Mouse (Mus musculus) bone marrow, adult 2 months (tissue): ENCODE data around the gene Hid1.

Experiments
- CTCF ChIP-seq: fragments of 200-500 bp; IDR thresholded peaks from 2 replicates; pipeline ENCODE4 v1.5.1; 2011; ENCODE audit warnings: low read length, control low read depth; ENCODE audit not compliant: control insufficient read depth, insufficient read depth
- POLR2A ChIP-seq: fragments of 200-500 bp; IDR thresholded peaks from 2 replicates; pipeline ENCODE4 v1.6.1; 2011; ENCODE audit warnings: low read depth, mild to moderate bottlenecking, control low read depth, low read length, borderline replicate concordance; ENCODE audit not compliant: control insufficient read depth

- TF ChIP-seq CTCF (no peak), POLR2A (no peak)
Observed at GRCm38 (mm10) chr11:115372015-115372414, 4.5 kb upstream of the Hid1 start.
